Mouse (Mus musculus): ENCODE results near the gene Loxl1. TPM values are rescaled to one million over a fixed set of nuclear protein-coding genes. Genes with fewer than 3 reads are reported as not detected.

Gene Loxl1
- total and polyA plus RNA-seq, 3 experiments, result not detected

- no peaks in the 10 kb centered on the region for H3K36me3 ChIP-seq (replicated peaks)
- peaks cover 6% of the 10 kb centered on the region; the same call in 1 of the 2 replicates for H3K27me3 ChIP-seq (ENCODE audit: insufficient read depth, low read length)
- DNase-seq (ENCODE audit: low spot score), result no peak
- no peak overlapping the region for H3K4me3 ChIP-seq (ENCODE audit: low read depth, low read length)
- no peaks in the 10 kb centered on the region for H3K4me1 ChIP-seq (ENCODE audit: insufficient read depth, low read depth, low read length)
- H3K9me3 ChIP-seq (replicated peaks), result no peaks in the 10 kb centered on the region; the same call in 1 of the 2 replicates
- no peak for TF ChIP-seq CTCF (IDR thresholded peaks at IDR 0.05; ENCODE audit: low read depth, low read length)
- TF ChIP-seq GATA1 (IDR thresholded peaks at IDR 0.05; ENCODE audit: borderline replicate concordance, low read length), result no peak
- no peak for TF ChIP-seq TAL1 (conservative IDR thresholded peaks at IDR 0.05; ENCODE audit: low read depth, low read length)
- ATAC-seq (ENCODE audit: extremely low read depth, insufficient number of reproducible peaks, low FRiP score, poor library complexity, severe bottlenecking), result no peak
Measured at GRCm38 (mm10) chr9:58316784-58317183, 3.8 kb upstream of the Loxl1 start.

GRCm38 (mm10) chr9:58315850-58316249 lies 2.9 kb upstream of the Loxl1 start:
- ATAC-seq (ENCODE audit: extremely low read depth, insufficient number of reproducible peaks, low FRiP score, poor library complexity, severe bottlenecking), result no peak
- Histone ChIP-seq H3K9me3 (replicated peaks) (no peaks in the 10 kb centered on the region; the same call in 1 of the 2 replicates), H3K4me3 (ENCODE audit: low read depth, low read length) (no peak overlapping the region), H3K36me3 (replicated peaks) (no peaks in the 10 kb centered on the region), H3K27me3 (ENCODE audit: insufficient read depth, low read length) (peaks cover 6% of the 10 kb centered on the region; the same call in 1 of the 2 replicates), H3K4me1 (ENCODE audit: insufficient read depth, low read depth, low read length) (no peaks in the 10 kb centered on the region)
- TF ChIP-seq POLR2AphosphoS5 (IDR thresholded peaks at IDR 0.05; ENCODE audit: insufficient replicate concordance, low read depth, low read length) (no peak), GATA2 (IDR thresholded peaks at IDR 0.05; ENCODE audit: borderline replicate concordance, low read depth, low read length) (no peak), TAL1 (conservative IDR thresholded peaks at IDR 0.05; ENCODE audit: low read depth, low read length) (no peak), CTCF (IDR thresholded peaks at IDR 0.05; ENCODE audit: low read depth, low read length) (no peak), GATA1 (IDR thresholded peaks at IDR 0.05; ENCODE audit: borderline replicate concordance, low read length) (no peak)
- DNase-seq (ENCODE audit: low spot score), result no peak

GRCm38 (mm10) chr9:58314682-58315360 lies 1.8 kb upstream of the Loxl1 start:
- no peak for TF ChIP-seq GATA2 (IDR thresholded peaks at IDR 0.05; ENCODE audit: borderline replicate concordance, low read depth, low read length)
- TF ChIP-seq TAL1 (conservative IDR thresholded peaks at IDR 0.05; ENCODE audit: low read depth, low read length), result no peak
- TF ChIP-seq POLR2AphosphoS5 (IDR thresholded peaks at IDR 0.05; ENCODE audit: insufficient replicate concordance, low read depth, low read length), result no peak
- no peak for TF ChIP-seq CTCF (IDR thresholded peaks at IDR 0.05; ENCODE audit: low read depth, low read length)
- H3K36me3 ChIP-seq (replicated peaks), result no peaks in the 10 kb centered on the region
- no peak for ATAC-seq (ENCODE audit: extremely low read depth, insufficient number of reproducible peaks, low FRiP score, poor library complexity, severe bottlenecking)
- no peaks in the 10 kb centered on the region for H3K4me1 ChIP-seq (ENCODE audit: insufficient read depth, low read depth, low read length)
- peaks cover 6% of the 10 kb centered on the region; the same call in 1 of the 2 replicates for H3K27me3 ChIP-seq (ENCODE audit: insufficient read depth, low read length)
- no peaks in the 10 kb centered on the region; the same call in 1 of the 2 replicates for H3K9me3 ChIP-seq (replicated peaks)
- H3K4me3 ChIP-seq (ENCODE audit: low read depth, low read length), result no peak overlapping the region
- no peak for DNase-seq (ENCODE audit: low spot score)

- H3K36me3 ChIP-seq (replicated peaks), result no peaks in the 10 kb centered on the region
- DNase-seq (ENCODE audit: low spot score) (no peak), ATAC-seq (ENCODE audit: extremely low read depth, insufficient number of reproducible peaks, low FRiP score, poor library complexity, severe bottlenecking) (no peak)
- H3K27me3 ChIP-seq (ENCODE audit: insufficient read depth, low read length), result peaks cover 17% of the 10 kb centered on the region
- H3K4me1 ChIP-seq (ENCODE audit: insufficient read depth, low read depth, low read length), result no peaks in the 10 kb centered on the region
- no peak overlapping the region for H3K4me3 ChIP-seq (ENCODE audit: low read depth, low read length)
- no peaks in the 10 kb centered on the region; the same call in 1 of the 2 replicates for H3K9me3 ChIP-seq (replicated peaks)
- TF ChIP-seq GATA2 (IDR thresholded peaks at IDR 0.05; ENCODE audit: borderline replicate concordance, low read depth, low read length) (no peak), POLR2AphosphoS5 (IDR thresholded peaks at IDR 0.05; ENCODE audit: insufficient replicate concordance, low read depth, low read length) (no peak), TAL1 (conservative IDR thresholded peaks at IDR 0.05; ENCODE audit: low read depth, low read length) (no peak), GATA1 (IDR thresholded peaks at IDR 0.05; ENCODE audit: borderline replicate concordance, low read length) (no peak), CTCF (IDR thresholded peaks at IDR 0.05; ENCODE audit: low read depth, low read length) (no peak)
Measured at GRCm38 (mm10) chr9:58312196-58312943, 616 bp downstream of the Loxl1 start.

- no peak for ATAC-seq (ENCODE audit: extremely low read depth, insufficient number of reproducible peaks, low FRiP score, poor library complexity, severe bottlenecking)
- H3K27me3 ChIP-seq (ENCODE audit: insufficient read depth, low read length), result peaks cover 19% of the 10 kb centered on the region
- TF ChIP-seq GATA1 (IDR thresholded peaks at IDR 0.05; ENCODE audit: borderline replicate concordance, low read length) (no peak), GATA2 (IDR thresholded peaks at IDR 0.05; ENCODE audit: borderline replicate concordance, low read depth, low read length) (no peak), CTCF (IDR thresholded peaks at IDR 0.05; ENCODE audit: low read depth, low read length) (no peak), TAL1 (conservative IDR thresholded peaks at IDR 0.05; ENCODE audit: low read depth, low read length) (no peak)
- no peaks in the 10 kb centered on the region; the same call in 1 of the 2 replicates for H3K9me3 ChIP-seq (replicated peaks)
- no peak overlapping the region for H3K4me3 ChIP-seq (ENCODE audit: low read depth, low read length)
- no peak for DNase-seq (ENCODE audit: low spot score)
- H3K4me1 ChIP-seq (ENCODE audit: insufficient read depth, low read depth, low read length), result no peaks in the 10 kb centered on the region
- H3K36me3 ChIP-seq (replicated peaks), result no peaks in the 10 kb centered on the region
Measured at GRCm38 (mm10) chr9:58311191-58311910, 1.6 kb downstream of the Loxl1 start.
